Mouse (Mus musculus): ENCODE results near the gene Rab42. TPM values are rescaled to one million over a fixed set of nuclear protein-coding genes. Genes with fewer than 3 reads are reported as not detected.
"Not testable (repeated sequence)": the region's sequence is repeated elsewhere in the genome, so short reads cannot be mapped to it uniquely, and the experiment has no call there.

Gene Rab42
- polyA plus RNA-seq, 1 experiment = not detected

- H3K27me3 ChIP-seq (replicated peaks) = no peaks in the 10 kb centered on the region
- H3K36me3 ChIP-seq (replicated peaks; ENCODE audit: low read length) = peaks cover 87% of the 10 kb centered on the region
- peaks cover 2% of the 10 kb centered on the region for H3K4me1 ChIP-seq
- TF ChIP-seq GATA1 (IDR thresholded peaks at IDR 0.05; ENCODE audit: borderline replicate concordance, low read length) (no peak), FLI1 (IDR thresholded peaks at IDR 0.05; ENCODE audit: low read length) (no peak)
- H3K4me3 ChIP-seq (replicated peaks) = no peak overlapping the region
- H3K9me3 ChIP-seq = no peaks in the 10 kb centered on the region
These were observed 12.5 kb upstream of the Rab42 start for GRCm38 (mm10) chr4:132315711-132316110.

GRCm38 (mm10) chr4:132312627-132313026 lies 9.4 kb upstream of the Rab42 start:
- no peak overlapping the region for H3K4me3 ChIP-seq (replicated peaks)
- no peaks in the 10 kb centered on the region for H3K9me3 ChIP-seq
- peaks cover 18% of the 10 kb centered on the region for H3K4me1 ChIP-seq
- no peak for TF ChIP-seq GATA1 (IDR thresholded peaks at IDR 0.05; ENCODE audit: borderline replicate concordance, low read length)
- no peak for TF ChIP-seq FLI1 (IDR thresholded peaks at IDR 0.05; ENCODE audit: low read length)
- no peaks in the 10 kb centered on the region for H3K27me3 ChIP-seq (replicated peaks)
- peaks cover 68% of the 10 kb centered on the region for H3K36me3 ChIP-seq (replicated peaks; ENCODE audit: low read length)

DNA sequence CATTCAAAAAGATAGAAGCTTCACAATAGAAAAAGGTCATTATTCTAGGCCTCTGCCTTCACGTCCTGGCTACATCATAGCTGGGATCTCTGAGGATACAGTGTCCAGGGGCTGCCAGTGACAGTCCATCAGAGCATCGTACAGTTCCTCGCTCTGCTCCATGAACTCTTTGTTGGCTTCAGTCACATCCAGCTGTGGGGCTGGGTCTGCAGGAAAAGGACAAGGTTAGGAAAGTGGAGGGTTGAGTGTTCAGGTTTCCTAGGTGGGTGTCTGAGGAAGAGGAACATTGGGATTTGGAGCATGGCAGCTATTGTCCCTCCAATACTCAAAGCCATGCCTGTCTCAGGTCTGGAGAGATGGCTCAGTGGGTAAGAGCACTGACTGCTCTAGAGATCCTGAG lies 8.6 kb upstream of the Rab42 start:
- TF ChIP-seq GATA1 (IDR thresholded peaks at IDR 0.05; ENCODE audit: borderline replicate concordance, low read length) = no peak
- no peak for TF ChIP-seq FLI1 (IDR thresholded peaks at IDR 0.05; ENCODE audit: low read length)
- no peaks in the 10 kb centered on the region for H3K27me3 ChIP-seq (replicated peaks)
- no peak overlapping the region for H3K4me3 ChIP-seq (replicated peaks)
- peaks cover 60% of the 10 kb centered on the region for H3K36me3 ChIP-seq (replicated peaks; ENCODE audit: low read length)
- H3K4me1 ChIP-seq = peaks cover 18% of the 10 kb centered on the region
- H3K9me3 ChIP-seq = no peaks in the 10 kb centered on the region

- no peaks in the 10 kb centered on the region for H3K9me3 ChIP-seq
- H3K4me1 ChIP-seq = peaks cover 18% of the 10 kb centered on the region
- no peak overlapping the region for H3K4me3 ChIP-seq (replicated peaks)
- TF ChIP-seq FLI1 (IDR thresholded peaks at IDR 0.05; ENCODE audit: low read length) (no peak), GATA1 (IDR thresholded peaks at IDR 0.05; ENCODE audit: borderline replicate concordance, low read length) (no peak)
- no peaks in the 10 kb centered on the region for H3K27me3 ChIP-seq (replicated peaks)
- H3K36me3 ChIP-seq (replicated peaks; ENCODE audit: low read length) = peaks cover 54% of the 10 kb centered on the region
These were observed 8.0 kb upstream of the Rab42 start for GRCm38 (mm10) chr4:132311209-132311608.

- H3K4me1 ChIP-seq = peaks cover 30% of the 10 kb centered on the region
- H3K4me3 ChIP-seq (replicated peaks) = peak overlapping the region; percentile 93
- no peaks in the 10 kb centered on the region for H3K9me3 ChIP-seq
- H3K36me3 ChIP-seq (replicated peaks; ENCODE audit: low read length) = peaks cover 45% of the 10 kb centered on the region
- TF ChIP-seq GATA1 (IDR thresholded peaks at IDR 0.05; ENCODE audit: borderline replicate concordance, low read length) (no peak), FLI1 (IDR thresholded peaks at IDR 0.05; ENCODE audit: low read length) (no peak)
- H3K27me3 ChIP-seq (replicated peaks) = no peaks in the 10 kb centered on the region
These were observed 6.8 kb upstream of the Rab42 start for GRCm38 (mm10) chr4:132309849-132310472.

GRCm38 (mm10) chr4:132309140-132309848 lies 6.1 kb upstream of the Rab42 start:
- Histone ChIP-seq H3K9me3 (no peaks in the 10 kb centered on the region), H3K4me3 (replicated peaks) (peak overlapping the region; percentile 93), H3K27me3 (replicated peaks) (no peaks in the 10 kb centered on the region), H3K36me3 (replicated peaks; ENCODE audit: low read length) (peaks cover 43% of the 10 kb centered on the region), H3K4me1 (peaks cover 30% of the 10 kb centered on the region)
- TF ChIP-seq FLI1 (IDR thresholded peaks at IDR 0.05; ENCODE audit: low read length) (no peak), GATA1 (IDR thresholded peaks at IDR 0.05; ENCODE audit: borderline replicate concordance, low read length) (peak; percentile 62; the same call in 1 of the 3 replicates)

DNA sequence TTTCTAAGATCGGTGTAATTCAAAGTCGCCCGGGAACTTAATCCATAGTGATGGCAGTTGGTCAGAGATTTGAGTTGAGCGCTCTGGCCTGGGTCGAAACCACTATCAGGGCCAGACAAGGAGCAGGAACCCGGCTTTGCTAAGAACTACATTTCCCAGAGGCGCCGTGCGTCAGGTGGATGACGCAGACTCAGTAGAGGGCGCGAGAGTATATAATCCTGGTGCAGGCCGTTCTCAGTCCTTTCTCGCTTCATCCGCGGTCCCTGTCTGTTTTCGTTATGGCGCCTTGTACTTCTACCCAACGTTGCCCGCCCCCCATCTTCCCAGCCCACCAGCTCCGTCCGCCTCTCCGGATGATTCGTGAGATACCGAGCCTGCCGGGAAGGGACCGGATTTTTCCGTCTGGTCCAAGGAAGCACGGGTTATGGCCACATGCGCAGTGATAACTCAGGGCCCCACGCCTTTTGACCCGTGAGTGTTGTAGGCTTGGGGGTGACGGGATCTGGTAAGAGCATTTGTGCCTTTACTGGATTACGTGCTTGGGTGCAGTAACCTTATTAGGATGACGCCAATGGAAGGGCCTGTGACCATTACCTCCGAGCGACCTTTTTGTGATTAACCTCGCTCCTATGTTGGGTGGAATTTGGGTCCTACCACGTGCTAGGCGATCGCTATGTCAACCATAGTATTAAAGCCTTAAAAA lies 5.4 kb upstream of the Rab42 start:
- Histone ChIP-seq H3K36me3 (replicated peaks; ENCODE audit: low read length) (peaks cover 36% of the 10 kb centered on the region), H3K9me3 (no peaks in the 10 kb centered on the region), H3K4me1 (peaks cover 30% of the 10 kb centered on the region), H3K27me3 (replicated peaks) (no peaks in the 10 kb centered on the region), H3K4me3 (replicated peaks) (peak overlapping the region; percentile 93)
- TF ChIP-seq FLI1 (IDR thresholded peaks at IDR 0.05; ENCODE audit: low read length) = no peak
- TF ChIP-seq GATA1 (IDR thresholded peaks at IDR 0.05; ENCODE audit: borderline replicate concordance, low read length) = no peak

DNA sequence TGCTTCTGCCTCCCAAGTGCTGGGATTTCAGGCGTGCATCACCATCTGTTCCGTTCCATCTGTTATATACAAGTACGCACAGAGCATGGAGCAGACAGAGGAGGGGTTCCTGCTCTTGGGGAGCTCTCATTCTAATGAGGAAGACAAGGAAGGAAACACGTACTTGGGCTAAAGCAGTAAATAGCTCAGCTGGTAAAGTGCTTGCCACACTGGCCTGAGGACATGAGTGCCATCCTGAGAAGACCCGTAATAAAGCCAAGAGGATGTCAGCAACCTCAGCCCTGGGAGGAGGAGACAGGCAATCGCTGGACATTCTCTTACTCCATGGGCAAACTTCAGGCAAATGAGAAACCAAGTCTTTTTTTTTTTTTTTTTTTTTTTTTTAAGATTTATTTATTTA lies 2.8 kb upstream of the Rab42 start:
- Histone ChIP-seq H3K9me3 (no peaks in the 10 kb centered on the region), H3K27me3 (replicated peaks) (peaks cover 15% of the 10 kb centered on the region), H3K36me3 (replicated peaks; ENCODE audit: low read length) (peaks cover 11% of the 10 kb centered on the region), H3K4me3 (replicated peaks) (no peak overlapping the region), H3K4me1 (peaks cover 43% of the 10 kb centered on the region)
- TF ChIP-seq GATA1 (IDR thresholded peaks at IDR 0.05; ENCODE audit: borderline replicate concordance, low read length) (no peak), FLI1 (IDR thresholded peaks at IDR 0.05; ENCODE audit: low read length) (no peak)

DNA sequence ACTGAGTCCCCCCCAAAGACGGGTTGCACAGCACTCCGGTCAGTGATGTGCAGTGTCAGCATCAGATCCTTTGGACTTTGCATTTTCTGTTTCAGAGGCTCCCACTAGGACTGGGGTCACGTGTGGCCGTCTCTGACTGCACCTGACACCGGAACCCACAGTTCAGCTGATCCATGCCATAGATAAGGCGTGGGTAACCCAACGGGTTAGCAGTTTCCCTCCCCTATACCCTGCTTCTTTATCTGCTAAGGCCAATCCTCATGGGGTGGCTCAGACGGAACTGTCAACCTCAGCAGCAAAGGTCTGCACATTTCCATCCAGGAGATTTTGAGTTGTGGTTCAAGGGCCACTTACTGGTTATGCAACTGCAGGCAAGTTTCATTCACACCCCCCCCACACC lies 2.1 kb upstream of the Rab42 start:
- Histone ChIP-seq H3K4me1 (peaks cover 37% of the 10 kb centered on the region), H3K36me3 (replicated peaks; ENCODE audit: low read length) (peaks cover 5% of the 10 kb centered on the region), H3K4me3 (replicated peaks) (no peak overlapping the region), H3K9me3 (no peaks in the 10 kb centered on the region), H3K27me3 (replicated peaks) (peaks cover 17% of the 10 kb centered on the region)
- TF ChIP-seq FLI1 (IDR thresholded peaks at IDR 0.05; ENCODE audit: low read length) (no peak), GATA1 (IDR thresholded peaks at IDR 0.05; ENCODE audit: borderline replicate concordance, low read length) (no peak)

- not testable (repeated sequence) for H3K9me3 ChIP-seq; H3K36me3 ChIP-seq (replicated peaks; ENCODE audit: low read length)
- Histone ChIP-seq H3K4me3 (replicated peaks) (peak overlapping the region; percentile 91), H3K27me3 (replicated peaks) (peaks cover 21% of the 10 kb centered on the region), H3K4me1 (peaks cover 33% of the 10 kb centered on the region)
These were observed 299 bp upstream of the Rab42 start for GRCm38 (mm10) chr4:132303484-132303883.
